Mouse (Mus musculus): ENCODE results near the gene Med21.

Med21 gene

GRCm38 (mm10) chr6:146634759-146635606, 7.4 kb upstream of the Med21 start:
- in situ Hi-C loops (cut with MboI; ENCODE audit: low pct_unique_long_range_greater_than_20kb in 1 of 2, low sequenced_read_pairs in 2 of 2, unreplicated experiment in 1 of 2): loop anchor here in 1 of 2 experiments (25.0 kb wide), 1 partner anchor 452 kb away; the partner anchor contains the start of genes Klhl42 and Mansc4

- in situ Hi-C loops (cut with MboI; ENCODE audit: low pct_unique_long_range_greater_than_20kb in 1 of 2, low sequenced_read_pairs in 2 of 2, unreplicated experiment in 1 of 2): loop anchor here in 1 of 2 experiments (25.0 kb wide), 1 partner anchor 451 kb away; the partner anchor contains the start of genes Klhl42 and Mansc4
Measured at GRCm38 (mm10) chr6:146636482-146636881, 5.9 kb upstream of the Med21 start.

- in situ Hi-C loops (cut with MboI; ENCODE audit: low pct_unique_long_range_greater_than_20kb in 1 of 2, low sequenced_read_pairs in 2 of 2, unreplicated experiment in 1 of 2): loop anchor here in 1 of 2 experiments (10.0 to 25.0 kb wide), 2 partner anchors 114 to 447 kb away; partner anchors contain the start of genes Klhl42 and Mansc4
Measured at GRCm38 (mm10) chr6:146640068-146640965, 2.0 kb upstream of the Med21 start.

- in situ Hi-C loops (cut with MboI; ENCODE audit: low pct_unique_long_range_greater_than_20kb in 1 of 2, low sequenced_read_pairs in 2 of 2, unreplicated experiment in 1 of 2): loop anchor here in 1 of 2 experiments (10.0 to 25.0 kb wide), 2 partner anchors 114 to 446 kb away; partner anchors contain the start of genes Klhl42 and Mansc4
Measured at GRCm38 (mm10) chr6:146640991-146641390, 1.4 kb upstream of the Med21 start.

GRCm38 (mm10) chr6:146641621-146642210, 631 bp upstream of the Med21 start:
- in situ Hi-C loops (cut with MboI; ENCODE audit: low pct_unique_long_range_greater_than_20kb in 1 of 2, low sequenced_read_pairs in 2 of 2, unreplicated experiment in 1 of 2): loop anchor here in 1 of 2 experiments (10.0 to 25.0 kb wide), 2 partner anchors 113 to 446 kb away; partner anchors contain the start of genes Klhl42 and Mansc4

GRCm38 (mm10) chr6:146643184-146643570, 830 bp downstream of the Med21 start:
- in situ Hi-C loops (cut with MboI; ENCODE audit: low pct_unique_long_range_greater_than_20kb in 1 of 2, low sequenced_read_pairs in 2 of 2, unreplicated experiment in 1 of 2): loop anchor here in 1 of 2 experiments (10.0 to 25.0 kb wide), 2 partner anchors 112 to 444 kb away; partner anchors contain the start of genes Klhl42 and Mansc4

- in situ Hi-C loops (cut with MboI; ENCODE audit: low pct_unique_long_range_greater_than_20kb in 1 of 2, low sequenced_read_pairs in 2 of 2, unreplicated experiment in 1 of 2): no loop called here
Measured at GRCm38 (mm10) chr6:146650013-146650412, 7.7 kb downstream of the Med21 start.

GRCm38 (mm10) chr6:146651431-146651830, 9.1 kb downstream of the Med21 start:
- in situ Hi-C loops (cut with MboI; ENCODE audit: low pct_unique_long_range_greater_than_20kb in 1 of 2, low sequenced_read_pairs in 2 of 2, unreplicated experiment in 1 of 2): no loop called here

- in situ Hi-C loops (cut with MboI; ENCODE audit: low pct_unique_long_range_greater_than_20kb in 1 of 2, low sequenced_read_pairs in 2 of 2, unreplicated experiment in 1 of 2): no loop called here
Measured at GRCm38 (mm10) chr6:146653197-146653596, 10.8 kb downstream of the Med21 start.

GRCm38 (mm10) chr6:146660591-146660990, 18.2 kb downstream of the Med21 start:
- in situ Hi-C loops (cut with MboI; ENCODE audit: low pct_unique_long_range_greater_than_20kb in 1 of 2, low sequenced_read_pairs in 2 of 2, unreplicated experiment in 1 of 2): no loop called here

GRCm38 (mm10) chr6:146661655-146662054, 19.3 kb downstream of the Med21 start:
- in situ Hi-C loops (cut with MboI; ENCODE audit: low pct_unique_long_range_greater_than_20kb in 1 of 2, low sequenced_read_pairs in 2 of 2, unreplicated experiment in 1 of 2): no loop called here

GRCm38 (mm10) chr6:146662679-146663078, 20.3 kb downstream of the Med21 start:
- in situ Hi-C loops (cut with MboI; ENCODE audit: low pct_unique_long_range_greater_than_20kb in 1 of 2, low sequenced_read_pairs in 2 of 2, unreplicated experiment in 1 of 2): no loop called here

GRCm38 (mm10) chr6:146664116-146664515, 21.8 kb downstream of the Med21 start:
- in situ Hi-C loops (cut with MboI; ENCODE audit: low pct_unique_long_range_greater_than_20kb in 1 of 2, low sequenced_read_pairs in 2 of 2, unreplicated experiment in 1 of 2): no loop called here

- in situ Hi-C loops (cut with MboI; ENCODE audit: low pct_unique_long_range_greater_than_20kb in 1 of 2, low sequenced_read_pairs in 2 of 2, unreplicated experiment in 1 of 2): no loop called here
Measured at GRCm38 (mm10) chr6:146664917-146665316, 22.6 kb downstream of the Med21 start.

- in situ Hi-C loops (cut with MboI; ENCODE audit: low pct_unique_long_range_greater_than_20kb in 1 of 2, low sequenced_read_pairs in 2 of 2, unreplicated experiment in 1 of 2): no loop called here
Measured at GRCm38 (mm10) chr6:146665408-146665807, 23.1 kb downstream of the Med21 start.

GRCm38 (mm10) chr6:146666811-146667210, 24.5 kb downstream of the Med21 start:
- in situ Hi-C loops (cut with MboI; ENCODE audit: low pct_unique_long_range_greater_than_20kb in 1 of 2, low sequenced_read_pairs in 2 of 2, unreplicated experiment in 1 of 2): no loop called here

GRCm38 (mm10) chr6:146668606-146669005, 26.3 kb downstream of the Med21 start:
- in situ Hi-C loops (cut with MboI; ENCODE audit: low pct_unique_long_range_greater_than_20kb in 1 of 2, low sequenced_read_pairs in 2 of 2, unreplicated experiment in 1 of 2): no loop called here

All from mouse embryonic stem cell (cell line).